Mouse (Mus musculus): ENCODE data around the gene Map6. TPM values are rescaled to one million over a fixed set of nuclear protein-coding genes. Genes with fewer than 3 reads are reported as not detected.
A peak's percentile ranks its signal among the peaks of the same experiment; 100 is the strongest.

Map6 gene
- polyA plus RNA-seq, 1 experiment: 0.39 TPM

DNA sequence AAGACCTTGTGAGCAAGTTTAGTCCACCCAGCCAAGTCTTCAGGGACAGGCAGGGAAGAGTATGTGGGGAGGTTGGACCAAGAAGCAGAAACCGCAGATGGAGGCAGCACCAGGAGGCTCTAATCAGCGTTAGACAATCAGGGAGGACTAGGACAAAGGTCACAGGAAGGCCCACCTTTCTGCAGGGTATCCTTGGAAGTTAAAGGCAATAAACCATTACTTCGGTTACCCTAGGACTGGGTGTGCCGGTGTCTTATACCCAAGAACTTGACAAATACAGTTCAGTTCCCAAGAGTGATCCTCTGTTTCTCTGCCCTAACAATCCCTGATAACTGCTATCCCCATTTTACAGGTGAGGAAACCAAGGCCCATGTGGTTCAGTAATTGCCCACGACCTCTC lies 62.8 kb downstream of the Map6 start:
- 88% methylated on average over 5 of the region's 5 CpGs for WGBS
- TF ChIP-seq CTCF (IDR thresholded peaks at IDR 0.05; ENCODE audit: extremely low read depth, insufficient read depth, insufficient read length, insufficient replicate concordance) (no peak), POLR2A (IDR thresholded peaks at IDR 0.05; ENCODE audit: low read depth, low read length) (no peak)
- Histone ChIP-seq H3K36me3 (ENCODE audit: control insufficient read depth, insufficient read depth, low read length) (no peaks in the 10 kb centered on the region), H3K27me3 (ENCODE audit: control insufficient read depth, insufficient read depth, low read length) (no peaks in the 10 kb centered on the region), H3K4me3 (ENCODE audit: extremely low read depth, insufficient read depth, insufficient read length) (no peak overlapping the region), H3K4me1 (ENCODE audit: control insufficient read depth, insufficient read depth, insufficient read length) (no peaks in the 10 kb centered on the region), H3K27ac (ENCODE audit: insufficient read depth, low read length) (no peak overlapping the region)
- DNase-seq (ENCODE audit: low read depth in 1 of 2, low spot score in 2 of 2): no peak

DNA sequence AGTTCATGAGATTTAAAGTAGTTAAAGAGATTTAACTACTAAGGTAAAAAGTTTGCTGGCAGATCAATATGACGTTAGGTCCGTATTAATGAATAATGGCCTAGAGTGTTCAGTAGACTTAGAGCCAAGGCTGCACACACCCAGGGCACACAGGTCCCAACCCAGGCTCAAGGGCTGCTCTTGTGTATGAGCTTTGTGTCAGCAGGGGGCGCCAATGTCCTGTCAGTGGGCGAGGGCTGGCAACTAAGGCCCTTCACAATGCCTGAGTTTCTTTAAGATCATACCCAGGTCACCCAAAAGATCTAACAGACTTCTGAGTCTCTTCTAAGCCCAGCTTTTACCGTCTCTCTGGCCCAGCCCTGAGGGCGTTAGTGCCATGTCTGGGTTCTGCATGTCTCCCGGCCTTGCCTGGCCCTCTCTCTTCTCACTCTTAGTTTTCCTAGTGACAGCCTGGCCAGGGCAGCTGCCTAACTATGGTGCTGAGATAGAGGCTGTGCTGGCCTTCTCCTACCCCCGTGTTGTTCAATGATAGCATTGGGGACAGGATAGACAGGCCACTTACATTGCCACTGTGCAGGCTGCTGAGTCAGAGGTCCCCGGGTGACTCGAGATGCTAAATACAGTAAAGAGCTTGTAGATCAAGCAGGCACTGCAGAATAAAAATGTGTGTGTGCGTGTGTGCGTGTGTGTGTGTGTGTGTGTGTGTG lies 65.7 kb downstream of the Map6 start:
- Histone ChIP-seq H3K4me3 (ENCODE audit: extremely low read depth, insufficient read depth, insufficient read length) (no peak overlapping the region), H3K4me1 (ENCODE audit: control insufficient read depth, insufficient read depth, insufficient read length) (no peaks in the 10 kb centered on the region), H3K27me3 (ENCODE audit: control insufficient read depth, insufficient read depth, low read length) (no peaks in the 10 kb centered on the region), H3K36me3 (ENCODE audit: control insufficient read depth, insufficient read depth, low read length) (no peaks in the 10 kb centered on the region), H3K27ac (ENCODE audit: insufficient read depth, low read length) (no peak overlapping the region)
- DNase-seq (ENCODE audit: low read depth in 1 of 2, low spot score in 2 of 2): peak in 1 of 2 experiments; percentile 43
- 52% methylated on average over 12 of the region's 12 CpGs for WGBS
- TF ChIP-seq CTCF (IDR thresholded peaks at IDR 0.05; ENCODE audit: extremely low read depth, insufficient read depth, insufficient read length, insufficient replicate concordance): peak; percentile 57; the same call in 1 of the 2 replicates
- TF ChIP-seq POLR2A (IDR thresholded peaks at IDR 0.05; ENCODE audit: low read depth, low read length): no peak

DNA sequence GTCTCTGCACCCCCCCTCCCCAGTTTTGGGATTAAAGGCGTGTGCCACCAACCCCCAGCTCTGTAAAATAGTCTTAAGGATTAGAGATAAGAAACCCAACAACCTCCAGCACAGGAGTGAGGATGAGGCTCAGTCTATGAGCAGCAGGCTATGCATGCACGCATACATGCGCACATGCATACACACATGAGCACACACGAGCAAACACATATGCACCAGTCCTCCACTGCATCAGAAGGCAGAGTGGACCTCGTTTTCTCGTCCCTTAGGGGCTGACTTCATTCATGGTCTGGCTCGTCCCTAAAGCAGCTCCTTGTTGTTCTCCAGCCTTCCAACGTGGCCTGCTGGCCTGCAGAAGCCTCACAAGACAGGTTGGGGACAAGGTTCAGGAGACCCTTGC lies 73.5 kb downstream of the Map6 start:
- 80% methylated on average over 8 of the region's 8 CpGs for WGBS
- Histone ChIP-seq H3K36me3 (ENCODE audit: control insufficient read depth, insufficient read depth, low read length) (no peaks in the 10 kb centered on the region), H3K4me3 (ENCODE audit: extremely low read depth, insufficient read depth, insufficient read length) (no peak overlapping the region), H3K4me1 (ENCODE audit: control insufficient read depth, insufficient read depth, insufficient read length) (no peaks in the 10 kb centered on the region), H3K27ac (ENCODE audit: insufficient read depth, low read length) (no peak overlapping the region), H3K27me3 (ENCODE audit: control insufficient read depth, insufficient read depth, low read length) (no peaks in the 10 kb centered on the region)
- no peak for DNase-seq (ENCODE audit: low read depth in 1 of 2, low spot score in 2 of 2)
- TF ChIP-seq CTCF (IDR thresholded peaks at IDR 0.05; ENCODE audit: extremely low read depth, insufficient read depth, insufficient read length, insufficient replicate concordance) (no peak), POLR2A (IDR thresholded peaks at IDR 0.05; ENCODE audit: low read depth, low read length) (no peak)

DNA sequence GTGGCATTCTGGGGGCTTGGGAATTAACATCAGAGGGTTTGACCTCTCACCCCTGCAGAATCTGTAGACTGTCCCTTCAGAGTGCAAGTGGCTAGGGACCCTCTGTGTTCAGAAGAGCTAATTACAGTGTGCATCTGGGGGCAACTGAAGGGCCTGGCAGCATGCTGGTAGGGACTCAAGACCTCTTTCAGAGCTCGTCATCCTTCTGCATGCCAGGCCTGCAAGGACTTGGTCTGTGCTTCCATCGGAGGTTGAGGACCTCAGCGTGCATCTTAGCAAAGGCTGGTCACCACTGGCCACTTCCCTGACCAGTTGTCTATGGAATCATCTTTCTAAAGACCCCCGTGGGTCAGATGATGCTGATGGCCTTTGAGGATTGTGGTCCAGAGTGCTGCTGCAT lies 76.3 kb downstream of the Map6 start:
- no peaks in the 10 kb centered on the region for H3K27me3 ChIP-seq (ENCODE audit: control insufficient read depth, insufficient read depth, low read length)
- WGBS: 86% methylated on average over 4 of the region's 4 CpGs
- no peaks in the 10 kb centered on the region for H3K4me1 ChIP-seq (ENCODE audit: control insufficient read depth, insufficient read depth, insufficient read length)
- no peaks in the 10 kb centered on the region for H3K36me3 ChIP-seq (ENCODE audit: control insufficient read depth, insufficient read depth, low read length)
- no peak overlapping the region for H3K4me3 ChIP-seq (ENCODE audit: extremely low read depth, insufficient read depth, insufficient read length)
- TF ChIP-seq POLR2A (IDR thresholded peaks at IDR 0.05; ENCODE audit: low read depth, low read length) (no peak), CTCF (IDR thresholded peaks at IDR 0.05; ENCODE audit: extremely low read depth, insufficient read depth, insufficient read length, insufficient replicate concordance) (no peak)
- H3K27ac ChIP-seq (ENCODE audit: insufficient read depth, low read length): no peak overlapping the region
- no peak for DNase-seq (ENCODE audit: low read depth in 1 of 2, low spot score in 2 of 2)

DNA sequence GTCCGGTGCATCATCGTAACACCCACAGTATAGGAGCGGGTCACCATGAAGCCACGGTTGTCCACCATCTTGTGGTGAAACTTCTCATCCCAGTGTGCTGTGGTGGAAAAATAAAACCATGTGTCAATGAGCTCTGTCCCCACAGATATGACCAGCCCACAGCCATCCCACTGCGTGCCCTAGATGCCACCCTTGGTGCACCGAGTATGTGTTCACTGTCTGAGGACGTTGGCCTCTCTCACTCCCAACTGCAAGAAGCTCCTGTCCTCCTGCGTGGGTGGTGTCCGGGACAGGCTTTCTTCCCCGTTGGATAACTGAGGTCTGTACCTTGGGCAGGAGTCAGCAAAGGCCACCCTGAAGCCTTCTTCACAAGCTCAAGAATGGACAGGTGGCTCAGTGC lies 80.0 kb downstream of the Map6 start:
- H3K4me3 ChIP-seq (ENCODE audit: extremely low read depth, insufficient read depth, insufficient read length): no peak overlapping the region
- no peaks in the 10 kb centered on the region for H3K27me3 ChIP-seq (ENCODE audit: control insufficient read depth, insufficient read depth, low read length)
- TF ChIP-seq CTCF (IDR thresholded peaks at IDR 0.05; ENCODE audit: extremely low read depth, insufficient read depth, insufficient read length, insufficient replicate concordance) (no peak), POLR2A (IDR thresholded peaks at IDR 0.05; ENCODE audit: low read depth, low read length) (no peak)
- no peaks in the 10 kb centered on the region for H3K4me1 ChIP-seq (ENCODE audit: control insufficient read depth, insufficient read depth, insufficient read length)
- WGBS: 95% methylated on average over 10 of the region's 10 CpGs
- H3K36me3 ChIP-seq (ENCODE audit: control insufficient read depth, insufficient read depth, low read length): no peaks in the 10 kb centered on the region
- DNase-seq (ENCODE audit: low read depth in 1 of 2, low spot score in 2 of 2): no peak
- H3K27ac ChIP-seq (ENCODE audit: insufficient read depth, low read length): no peak overlapping the region

DNA sequence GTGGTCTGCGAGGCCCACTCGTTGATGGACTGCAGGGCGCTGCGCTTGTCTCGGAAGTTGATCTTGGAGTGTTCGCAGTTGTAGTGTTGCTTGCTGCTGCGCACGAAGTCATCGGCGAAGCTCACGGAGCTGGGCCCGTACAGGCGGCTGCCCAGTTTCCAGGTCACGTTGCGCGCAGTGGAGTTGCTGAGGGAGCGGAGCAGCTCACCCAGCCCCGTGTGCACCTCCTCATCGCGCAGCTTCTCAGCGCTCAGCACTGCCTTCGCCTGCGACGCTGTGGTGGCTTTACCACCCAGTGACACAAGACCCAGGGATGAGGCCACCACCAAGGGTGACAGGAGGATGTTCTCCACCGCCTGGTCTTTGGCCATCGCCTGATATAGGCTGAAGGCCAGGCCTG lies 81.6 kb downstream of the Map6 start:
- no peak for DNase-seq (ENCODE audit: low read depth in 1 of 2, low spot score in 2 of 2)
- Histone ChIP-seq H3K36me3 (ENCODE audit: control insufficient read depth, insufficient read depth, low read length) (no peaks in the 10 kb centered on the region), H3K27ac (ENCODE audit: insufficient read depth, low read length) (no peak overlapping the region), H3K4me1 (ENCODE audit: control insufficient read depth, insufficient read depth, insufficient read length) (no peaks in the 10 kb centered on the region), H3K4me3 (ENCODE audit: extremely low read depth, insufficient read depth, insufficient read length) (no peak overlapping the region), H3K27me3 (ENCODE audit: control insufficient read depth, insufficient read depth, low read length) (peaks cover 2% of the 10 kb centered on the region; the same call in 1 of the 2 replicates)
- 95% methylated on average over 26 of the region's 26 CpGs for WGBS
- TF ChIP-seq CTCF (IDR thresholded peaks at IDR 0.05; ENCODE audit: extremely low read depth, insufficient read depth, insufficient read length, insufficient replicate concordance) (no peak), POLR2A (IDR thresholded peaks at IDR 0.05; ENCODE audit: low read depth, low read length) (no peak)

Measured in spleen, adult 2 months (tissue).